Mouse (Mus musculus) testis, adult 2 months (tissue): ENCODE measurements around the gene Opcml. TPM values are rescaled to one million over a fixed set of nuclear protein-coding genes. Genes with fewer than 3 reads are reported as not detected.

Source experiments
- H3K27ac ChIP-seq: fragments of 200-500 bp; 2 replicates; pipeline ENCODE4 v1.5.1; 2012; ENCODE audit warnings: low read depth, low read length; ENCODE audit not compliant: control insufficient read depth, insufficient read depth
- H3K27me3 ChIP-seq: fragments of 200-500 bp; 2 replicates; pipeline ENCODE4 v1.6.1; 2012; ENCODE audit warnings: mild to moderate bottlenecking, low read length, moderate library complexity; ENCODE audit not compliant: control insufficient read depth, insufficient read depth
- H3K36me3 ChIP-seq: fragments of 200-500 bp; 2 replicates; pipeline ENCODE4 v1.6.1; 2012; ENCODE audit warnings: mild to moderate bottlenecking, low read length; ENCODE audit not compliant: control insufficient read depth, insufficient read depth
- H3K4me1 ChIP-seq: fragments of 200-500 bp; 2 replicates; pipeline ENCODE4 v1.6.1; 2012; ENCODE audit warnings: low read length; ENCODE audit not compliant: control insufficient read depth, insufficient read depth
- H3K4me3 ChIP-seq: fragments of 200-500 bp; 2 replicates; pipeline ENCODE4 v1.5.1; 2012; ENCODE audit warnings: low read depth, mild to moderate bottlenecking, low read length, moderate library complexity, mixed read lengths; ENCODE audit not compliant: control insufficient read depth
- CTCF ChIP-seq: fragments of 200-500 bp; IDR thresholded peaks from 2 replicates; pipeline ENCODE4 v1.5.1; 2012; ENCODE audit warnings: low read depth, mild to moderate bottlenecking, inconsistent platforms, low read length, moderate library complexity; ENCODE audit not compliant: control insufficient read depth, insufficient read depth, insufficient replicate concordance
- POLR2A ChIP-seq: fragments of 200-500 bp; IDR thresholded peaks from 2 replicates; pipeline ENCODE4 v1.6.1; 2012; ENCODE audit warnings: low read depth, mild to moderate bottlenecking, inconsistent platforms, low read length, moderate library complexity; ENCODE audit not compliant: control insufficient read depth
- polyA plus RNA-seq: library from polyadenylated mRNA; depleted of rRNA; stranded (reverse); fragments of >200 nt; gene quantifications from 2 replicates; pipeline ENCODE4 v1.2.3, GENCODE M21; 2012

Opcml gene
- polyA plus RNA-seq, 1 experiment: 0.62 TPM

- TF ChIP-seq POLR2A: no peak
- TF ChIP-seq CTCF: no peak
- no peaks in the 10 kb centered on the region for H3K27me3 ChIP-seq
These were observed 290.1 kb downstream of the Opcml start for GRCm38 (mm10) chr9:28080694-28081093.

GRCm38 (mm10) chr9:28083754-28084153, 293.2 kb downstream of the Opcml start:
- Histone ChIP-seq H3K27me3 (no peaks in the 10 kb centered on the region), H3K36me3 (no peaks in the 10 kb centered on the region), H3K4me3 (no peak overlapping the region), H3K27ac (no peak overlapping the region), H3K4me1 (peaks cover 4% of the 10 kb centered on the region; the same call in 1 of the 2 replicates)
- no peak for TF ChIP-seq POLR2A
- no peak for TF ChIP-seq CTCF

More at GRCm38 (mm10) chr9:28080694-28081093, 290.1 kb downstream of the Opcml start:
- Histone ChIP-seq H3K27ac (no peak overlapping the region), H3K4me3 (no peak overlapping the region), H3K4me1 (peaks cover 4% of the 10 kb centered on the region; the same call in 1 of the 2 replicates), H3K36me3 (no peaks in the 10 kb centered on the region)

GRCm38 (mm10) chr9:28084273-28084726, 293.7 kb downstream of the Opcml start:
- Histone ChIP-seq H3K4me3 (peak overlapping the region; percentile 75), H3K36me3 (no peaks in the 10 kb centered on the region), H3K27ac (peak overlapping the region; percentile 80), H3K4me1 (peaks cover 4% of the 10 kb centered on the region; the same call in 1 of the 2 replicates), H3K27me3 (no peaks in the 10 kb centered on the region)
- no peak for TF ChIP-seq POLR2A
- no peak for TF ChIP-seq CTCF

- Histone ChIP-seq H3K36me3 (no peaks in the 10 kb centered on the region), H3K4me3 (no peak overlapping the region), H3K4me1 (no peaks in the 10 kb centered on the region), H3K27me3 (no peaks in the 10 kb centered on the region), H3K27ac (no peak overlapping the region)
- TF ChIP-seq CTCF: no peak
- no peak for TF ChIP-seq POLR2A
These were observed 300.8 kb downstream of the Opcml start for GRCm38 (mm10) chr9:28091395-28091794.

- Histone ChIP-seq H3K27me3 (no peaks in the 10 kb centered on the region), H3K4me1 (no peaks in the 10 kb centered on the region), H3K27ac (no peak overlapping the region), H3K4me3 (no peak overlapping the region), H3K36me3 (no peaks in the 10 kb centered on the region)
- TF ChIP-seq POLR2A (no peak), CTCF (no peak)
These were observed 304.1 kb downstream of the Opcml start for GRCm38 (mm10) chr9:28094722-28095121.

- no peaks in the 10 kb centered on the region for H3K36me3 ChIP-seq
- TF ChIP-seq CTCF (no peak), POLR2A (no peak)
- no peak overlapping the region for H3K4me3 ChIP-seq
- no peaks in the 10 kb centered on the region for H3K4me1 ChIP-seq
- H3K27me3 ChIP-seq: no peaks in the 10 kb centered on the region
- H3K27ac ChIP-seq: no peak overlapping the region
These were observed 305.6 kb downstream of the Opcml start for GRCm38 (mm10) chr9:28096204-28096603.

- Histone ChIP-seq H3K27ac (no peak overlapping the region), H3K36me3 (no peaks in the 10 kb centered on the region)
These were observed 311.4 kb downstream of the Opcml start for GRCm38 (mm10) chr9:28101981-28102380.

More at GRCm38 (mm10) chr9:28101981-28102380, 311.4 kb downstream of the Opcml start:
- H3K27me3 ChIP-seq: no peaks in the 10 kb centered on the region
- no peaks in the 10 kb centered on the region for H3K4me1 ChIP-seq
- TF ChIP-seq POLR2A (no peak), CTCF (no peak)
- no peak overlapping the region for H3K4me3 ChIP-seq
